Mouse (Mus musculus): ENCODE results near the gene Mlycd. TPM values are rescaled to one million over a fixed set of nuclear protein-coding genes. Genes with fewer than 3 reads are reported as not detected.

The Mlycd gene
- polyA plus RNA-seq, 1 experiment: not detected

DNA sequence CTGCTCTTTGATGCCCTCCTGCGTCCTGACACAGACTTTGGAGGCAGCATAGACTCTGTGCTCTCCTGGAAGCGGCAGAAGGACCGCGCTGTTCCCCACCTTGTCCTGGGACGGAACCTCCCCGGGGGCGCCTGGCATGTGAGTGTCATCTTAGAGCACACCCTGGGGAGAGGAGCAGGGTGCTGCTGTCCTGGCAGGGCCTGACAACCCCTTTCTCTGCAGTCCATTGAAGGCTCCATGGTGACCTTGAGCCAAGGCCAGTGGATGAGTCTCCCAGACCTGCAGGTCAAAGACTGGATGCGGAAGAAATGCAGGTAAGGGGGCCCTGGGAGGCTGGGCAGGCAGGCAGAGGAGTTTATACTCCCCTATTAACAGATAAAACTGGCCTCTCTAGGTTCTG is 48.3 kb downstream of the Mlycd start:
- H3K4me1 ChIP-seq (ENCODE audit: control insufficient read depth, insufficient read depth, low read length): peaks cover 26% of the 10 kb centered on the region
- H3K27ac ChIP-seq (ENCODE audit: insufficient read depth, low read depth, low read length): no peak overlapping the region
- WGBS: 96% methylated on average over 8 of the region's 8 CpGs
- no peak overlapping the region for H3K4me3 ChIP-seq (ENCODE audit: insufficient read depth, low read depth, low read length)
- TF ChIP-seq POLR2A (IDR thresholded peaks at IDR 0.05; ENCODE audit: insufficient read depth, low read depth, low read length) (no peak), CTCF (IDR thresholded peaks at IDR 0.05; ENCODE audit: insufficient read depth, low read depth, low read length) (no peak)

DNA sequence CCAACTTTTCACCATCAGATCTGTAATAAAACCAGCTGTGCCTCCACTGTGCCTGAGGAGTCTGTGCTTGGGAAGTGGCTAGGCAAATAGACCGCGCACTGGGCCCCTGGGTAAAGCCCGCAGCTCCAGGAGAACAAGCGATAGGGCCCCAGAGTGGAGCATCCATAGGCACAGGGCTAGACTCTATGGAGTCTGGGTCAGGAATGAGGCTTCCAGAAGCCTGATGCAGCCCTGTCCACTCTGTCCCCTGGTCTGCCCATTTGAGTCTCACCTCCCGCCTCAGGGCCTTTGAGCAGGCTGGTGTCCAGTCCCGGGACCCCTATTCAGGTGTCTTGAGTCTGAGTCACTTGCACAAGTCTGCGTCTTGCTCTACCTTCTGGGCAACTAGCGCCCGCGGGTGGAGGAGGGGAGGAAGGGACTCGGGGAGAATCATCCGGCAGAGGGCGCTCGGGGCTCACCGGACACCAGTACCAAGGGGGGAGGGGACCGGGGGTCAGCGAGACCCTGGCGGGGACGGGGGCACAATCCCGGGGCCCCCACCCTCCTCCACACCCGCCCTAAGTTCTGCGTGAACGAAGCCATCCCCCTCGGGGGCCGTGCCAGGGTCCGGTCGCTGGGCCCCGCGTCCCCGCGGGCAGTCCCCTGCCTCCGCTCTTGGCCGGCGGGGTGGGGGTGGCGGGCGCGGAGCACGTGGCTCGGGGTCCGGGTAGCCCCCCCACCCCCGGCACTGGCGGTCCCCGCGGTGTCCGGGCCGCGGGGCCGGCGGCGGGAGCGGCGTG is 51.7 kb downstream of the Mlycd start, which contains the start of gene Necab2:
Necab2 (plus strand) TSS at position 509 of the 779 bp plus-strand sequence.
- H3K4me3 ChIP-seq (ENCODE audit: insufficient read depth, low read depth, low read length): peak within 1 kb of the TSS; percentile 50
- WGBS: 5% methylated on average over 43 of the region's 52 CpGs
- H3K27ac ChIP-seq (ENCODE audit: insufficient read depth, low read depth, low read length): 0 out of 2 replicates have a peak within 1 kb of the TSS, but pooled peaks have one; percentile 24
- peaks cover 34% of the 10 kb centered on the region for H3K4me1 ChIP-seq (ENCODE audit: control insufficient read depth, insufficient read depth, low read length)
- TF ChIP-seq CTCF (IDR thresholded peaks at IDR 0.05; ENCODE audit: insufficient read depth, low read depth, low read length) (peak; percentile 87), POLR2A (IDR thresholded peaks at IDR 0.05; ENCODE audit: insufficient read depth, low read depth, low read length) (no peak)

DNA sequence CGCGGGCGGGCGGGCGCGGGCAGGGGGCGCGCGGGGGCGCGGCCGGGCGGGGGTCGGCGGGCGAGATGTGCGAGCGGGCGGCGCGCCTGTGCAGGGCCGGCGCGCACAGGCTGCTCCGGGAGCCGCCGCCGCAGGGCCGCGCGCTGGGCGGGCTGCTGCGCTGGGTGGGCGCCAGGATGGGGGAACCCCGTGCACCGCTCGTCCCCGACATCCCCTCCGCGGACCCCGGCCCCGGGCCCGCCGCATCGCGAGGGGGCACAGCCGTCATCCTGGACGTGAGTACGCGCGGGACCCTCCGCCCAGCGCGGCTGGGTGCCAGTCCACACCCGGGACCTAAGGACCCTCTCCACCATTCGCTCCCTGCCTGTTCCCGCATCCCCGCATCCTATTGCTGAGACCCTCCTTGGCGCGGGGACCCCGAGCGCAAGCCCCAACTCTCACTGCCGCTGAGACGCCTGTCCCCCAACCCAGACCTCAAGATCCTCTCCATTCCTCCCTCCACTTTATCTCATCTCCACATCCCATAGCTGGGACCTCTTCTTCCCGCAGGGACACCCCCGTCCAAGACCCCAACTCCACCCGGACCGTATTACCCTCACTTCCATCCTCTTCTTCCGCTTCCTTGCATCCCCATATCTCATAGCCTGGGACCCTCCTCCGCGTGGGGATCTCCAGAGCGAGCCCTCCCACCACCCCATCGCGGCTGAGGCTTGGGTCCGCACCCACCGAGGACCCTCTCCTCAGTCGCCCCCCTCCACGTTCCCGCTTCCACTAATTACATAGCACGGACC is 52.5 kb downstream of the Mlycd start:
- Histone ChIP-seq H3K27ac (ENCODE audit: insufficient read depth, low read depth, low read length) (0 out of 2 replicates have a peak overlapping the region, but pooled peaks have one; percentile 24), H3K4me3 (ENCODE audit: insufficient read depth, low read depth, low read length) (peak overlapping the region; percentile 50), H3K4me1 (ENCODE audit: control insufficient read depth, insufficient read depth, low read length) (peaks cover 34% of the 10 kb centered on the region)
- TF ChIP-seq CTCF (IDR thresholded peaks at IDR 0.05; ENCODE audit: insufficient read depth, low read depth, low read length) (no peak), POLR2A (IDR thresholded peaks at IDR 0.05; ENCODE audit: insufficient read depth, low read depth, low read length) (no peak)
- 7% methylated on average over 75 of the region's 80 CpGs for WGBS

DNA sequence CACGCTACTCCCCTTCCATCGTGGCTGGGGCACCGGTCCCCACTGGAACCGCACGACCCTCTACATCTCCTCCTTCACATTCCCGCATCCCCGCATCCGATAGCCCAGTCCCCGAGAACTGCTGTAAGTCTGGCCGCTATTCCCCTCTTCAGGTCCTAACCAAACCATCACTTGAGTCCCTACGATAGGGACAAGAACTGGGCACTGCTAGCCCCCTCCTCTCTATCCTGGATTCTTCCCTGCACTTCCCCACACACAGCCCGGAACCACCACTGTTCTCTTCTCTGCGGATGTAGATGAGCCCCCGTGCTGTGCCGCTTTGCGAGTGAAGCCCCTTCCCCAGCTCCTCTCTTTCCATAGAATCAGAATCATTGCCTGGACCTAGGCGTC is 53.1 kb downstream of the Mlycd start:
- TF ChIP-seq POLR2A (IDR thresholded peaks at IDR 0.05; ENCODE audit: insufficient read depth, low read depth, low read length) (no peak), CTCF (IDR thresholded peaks at IDR 0.05; ENCODE audit: insufficient read depth, low read depth, low read length) (no peak)
- 8% methylated on average over 16 of the region's 17 CpGs for WGBS
- H3K4me3 ChIP-seq (ENCODE audit: insufficient read depth, low read depth, low read length): peak overlapping the region; percentile 50
- peaks cover 34% of the 10 kb centered on the region for H3K4me1 ChIP-seq (ENCODE audit: control insufficient read depth, insufficient read depth, low read length)
- 0 out of 2 replicates have a peak overlapping the region, but pooled peaks have one; percentile 24 for H3K27ac ChIP-seq (ENCODE audit: insufficient read depth, low read depth, low read length)

DNA sequence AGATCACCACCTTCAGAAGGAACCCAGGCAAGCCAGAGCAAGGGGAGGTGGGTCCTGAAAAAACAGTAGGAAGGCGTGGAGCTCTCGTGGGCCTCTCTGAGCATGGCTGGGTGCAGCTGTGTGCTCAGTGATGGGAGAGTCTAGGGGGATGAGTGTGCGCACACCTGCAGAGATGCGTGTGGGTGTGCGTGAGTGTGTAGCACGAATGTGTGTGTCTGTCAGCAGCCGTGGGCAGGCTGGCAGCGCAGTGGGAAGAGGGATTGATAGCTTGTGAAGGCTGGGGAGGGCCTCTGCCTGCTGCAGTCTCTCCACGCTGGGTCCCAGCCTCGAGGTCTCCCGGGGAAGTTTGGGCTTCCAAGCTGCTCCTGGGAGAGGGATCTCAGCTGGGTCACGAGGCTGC is 54.9 kb downstream of the Mlycd start:
- Histone ChIP-seq H3K4me1 (ENCODE audit: control insufficient read depth, insufficient read depth, low read length) (peaks cover 34% of the 10 kb centered on the region), H3K27ac (ENCODE audit: insufficient read depth, low read depth, low read length) (0 out of 2 replicates have a peak overlapping the region, but pooled peaks have one; percentile 14), H3K4me3 (ENCODE audit: insufficient read depth, low read depth, low read length) (no peak overlapping the region)
- WGBS: 48% methylated on average over 12 of the region's 12 CpGs
- TF ChIP-seq POLR2A (IDR thresholded peaks at IDR 0.05; ENCODE audit: insufficient read depth, low read depth, low read length) (no peak), CTCF (IDR thresholded peaks at IDR 0.05; ENCODE audit: insufficient read depth, low read depth, low read length) (no peak)

DNA sequence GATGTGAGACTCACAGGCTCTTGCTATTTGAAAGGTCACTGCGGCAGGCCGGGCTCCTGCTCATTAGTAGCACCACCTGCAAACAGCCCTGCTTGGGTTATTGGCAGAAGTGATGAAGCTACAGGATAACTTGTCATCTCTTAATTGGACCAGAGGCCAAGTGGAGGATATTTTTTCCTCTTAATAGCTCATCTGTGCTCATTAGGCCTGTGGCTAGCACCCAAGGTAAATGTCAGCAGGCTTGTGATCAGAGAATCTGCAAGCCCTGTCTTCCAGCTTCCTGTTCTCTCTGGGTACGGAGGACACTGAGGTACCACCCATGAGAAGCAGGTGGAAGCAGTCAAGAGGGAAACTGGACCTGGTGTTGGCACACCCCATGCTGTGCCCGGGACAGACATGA is 56.5 kb downstream of the Mlycd start:
- no peak for TF ChIP-seq POLR2A (IDR thresholded peaks at IDR 0.05; ENCODE audit: insufficient read depth, low read depth, low read length)
- TF ChIP-seq CTCF (IDR thresholded peaks at IDR 0.05; ENCODE audit: insufficient read depth, low read depth, low read length): no peak
- Histone ChIP-seq H3K4me1 (ENCODE audit: control insufficient read depth, insufficient read depth, low read length) (peaks cover 45% of the 10 kb centered on the region), H3K4me3 (ENCODE audit: insufficient read depth, low read depth, low read length) (no peak overlapping the region), H3K27ac (ENCODE audit: insufficient read depth, low read depth, low read length) (no peak overlapping the region)
- WGBS: 92% methylated on average over 4 of the region's 4 CpGs

DNA sequence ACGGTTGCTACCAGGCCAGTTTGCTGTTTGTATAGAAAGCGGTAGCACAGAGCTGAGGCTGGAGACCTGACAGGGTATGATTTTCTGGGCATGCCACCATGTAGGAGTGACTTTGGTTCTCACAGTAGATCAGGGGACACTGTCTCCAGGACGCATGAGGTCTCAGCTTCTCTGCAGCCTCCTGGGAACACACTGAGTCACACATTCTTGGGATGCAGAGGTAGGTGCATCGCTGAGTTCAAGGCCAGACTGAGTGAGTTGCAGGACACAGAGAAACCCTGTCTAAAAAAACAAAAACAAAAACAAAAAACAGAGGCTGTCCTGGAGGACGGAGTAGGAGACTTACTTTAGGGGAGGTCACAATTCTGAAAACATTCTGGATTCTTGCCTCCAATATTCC is 58.2 kb downstream of the Mlycd start:
- no peak overlapping the region for H3K27ac ChIP-seq (ENCODE audit: insufficient read depth, low read depth, low read length)
- 81% methylated on average over 5 of the region's 5 CpGs for WGBS
- TF ChIP-seq POLR2A (IDR thresholded peaks at IDR 0.05; ENCODE audit: insufficient read depth, low read depth, low read length) (no peak), CTCF (IDR thresholded peaks at IDR 0.05; ENCODE audit: insufficient read depth, low read depth, low read length) (no peak)
- H3K4me1 ChIP-seq (ENCODE audit: control insufficient read depth, insufficient read depth, low read length): peaks cover 39% of the 10 kb centered on the region
- H3K4me3 ChIP-seq (ENCODE audit: insufficient read depth, low read depth, low read length): no peak overlapping the region

DNA sequence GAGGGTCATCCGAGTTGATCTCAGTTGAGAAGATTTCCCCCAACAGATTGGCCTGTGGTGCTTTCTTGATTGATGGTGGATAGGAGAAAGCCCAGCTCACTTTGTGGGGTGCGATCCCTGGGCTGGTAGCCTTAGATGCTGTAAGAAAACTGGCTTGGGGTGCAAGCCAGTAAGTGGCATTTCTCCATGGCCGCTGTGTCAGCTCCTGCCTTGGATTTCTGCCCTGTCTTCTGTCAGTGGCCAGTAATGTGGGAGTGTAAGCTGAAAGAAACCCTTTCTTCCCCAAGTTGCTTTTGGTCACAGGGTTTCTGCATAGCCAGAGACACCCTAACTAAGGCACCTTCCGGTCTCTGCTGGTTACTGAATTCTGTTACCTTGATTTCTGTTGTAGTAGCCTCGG is 61.4 kb downstream of the Mlycd start:
- Histone ChIP-seq H3K4me3 (ENCODE audit: insufficient read depth, low read depth, low read length) (no peak overlapping the region), H3K4me1 (ENCODE audit: control insufficient read depth, insufficient read depth, low read length) (peaks cover 26% of the 10 kb centered on the region), H3K27ac (ENCODE audit: insufficient read depth, low read depth, low read length) (no peak overlapping the region; the same call in 1 of the 2 replicates)
- 69% methylated on average over 5 of the region's 5 CpGs for WGBS
- TF ChIP-seq CTCF (IDR thresholded peaks at IDR 0.05; ENCODE audit: insufficient read depth, low read depth, low read length) (no peak), POLR2A (IDR thresholded peaks at IDR 0.05; ENCODE audit: insufficient read depth, low read depth, low read length) (no peak)

DNA sequence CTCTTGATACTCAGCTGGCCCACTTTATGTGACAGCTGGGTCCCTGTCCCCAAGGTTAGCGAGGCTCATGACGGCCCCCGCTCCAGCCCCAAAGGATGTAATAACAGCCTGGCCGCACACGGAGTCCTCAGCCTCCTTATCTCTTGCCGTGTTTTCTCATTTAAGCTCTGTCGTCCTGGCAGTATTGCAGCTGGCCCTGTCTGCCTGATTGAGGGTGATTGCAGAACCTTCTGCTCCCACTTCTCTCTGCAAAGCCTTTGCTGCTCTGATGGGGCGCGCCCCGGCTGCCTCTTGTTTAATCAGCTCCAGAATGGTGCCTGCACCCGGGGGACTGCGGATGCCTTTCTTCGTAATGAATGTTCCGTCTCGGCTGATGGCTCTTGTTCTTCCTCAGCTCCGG is 65.0 kb downstream of the Mlycd start:
- H3K4me1 ChIP-seq (ENCODE audit: control insufficient read depth, insufficient read depth, low read length): peaks cover 58% of the 10 kb centered on the region
- H3K4me3 ChIP-seq (ENCODE audit: insufficient read depth, low read depth, low read length): no peak overlapping the region
- TF ChIP-seq POLR2A (IDR thresholded peaks at IDR 0.05; ENCODE audit: insufficient read depth, low read depth, low read length) (no peak), CTCF (IDR thresholded peaks at IDR 0.05; ENCODE audit: insufficient read depth, low read depth, low read length) (no peak)
- 0 out of 2 replicates have a peak overlapping the region, but pooled peaks have one; percentile 8 for H3K27ac ChIP-seq (ENCODE audit: insufficient read depth, low read depth, low read length)
- 31% methylated on average over 16 of the region's 16 CpGs for WGBS

Other genes with a start within 250 kb of the Mlycd start
- not detected in 2 replicates for gene Hsbp1, start 50.4 kb upstream of the Mlycd start, polyA plus RNA-seq (2012; ENCODE audit: insufficient read depth, insufficient read length, low replicate concordance, missing spikeins)
- not detected in 2 replicates for gene Osgin1, start 39.2 kb downstream of the Mlycd start, polyA plus RNA-seq (2012; ENCODE audit: insufficient read depth, insufficient read length, low replicate concordance, missing spikeins)
- gene Necab2, start 51.8 kb downstream of the Mlycd start, polyA plus RNA-seq (2012; ENCODE audit: insufficient read depth, insufficient read length, low replicate concordance, missing spikeins): not detected in 2 replicates
- not detected in 2 replicates for gene Slc38a8, start 106.8 kb downstream of the Mlycd start, polyA plus RNA-seq (2012; ENCODE audit: insufficient read depth, insufficient read length, low replicate concordance, missing spikeins)
- gene Mbtps1, start 163.9 kb downstream of the Mlycd start, polyA plus RNA-seq (2012; ENCODE audit: insufficient read depth, insufficient read length, low replicate concordance, missing spikeins): 181 TPM in 1 of 2 replicates, not detected in the other
- gene Hsdl1, start 180.3 kb downstream of the Mlycd start, polyA plus RNA-seq (2012; ENCODE audit: insufficient read depth, insufficient read length, low replicate concordance, missing spikeins): 175 TPM in 1 of 2 replicates, not detected in the other
- not detected in 2 replicates for gene Dnaaf1, start 180.4 kb downstream of the Mlycd start, polyA plus RNA-seq (2012; ENCODE audit: insufficient read depth, insufficient read length, low replicate concordance, missing spikeins)
- gene Taf1c, start 210.3 kb downstream of the Mlycd start, polyA plus RNA-seq (2012; ENCODE audit: insufficient read depth, insufficient read length, low replicate concordance, missing spikeins): not detected in 2 replicates
- not detected in 2 replicates for gene Adad2, start 217.9 kb downstream of the Mlycd start, polyA plus RNA-seq (2012; ENCODE audit: insufficient read depth, insufficient read length, low replicate concordance, missing spikeins)
- gene Kcng4, start 240.8 kb downstream of the Mlycd start, polyA plus RNA-seq (2012; ENCODE audit: insufficient read depth, insufficient read length, low replicate concordance, missing spikeins): not detected in 2 replicates